Mouse (Mus musculus) fibroblast of lung, adult 2 months (primary cell): ENCODE measurements around the gene Cfap221.

Source experiments
- DNase-seq: peaks from one replicate; pipeline ENCODE4 v3.0.0-alpha.2; 2011; ENCODE audit warnings: low read depth

Gene Cfap221

DNA sequence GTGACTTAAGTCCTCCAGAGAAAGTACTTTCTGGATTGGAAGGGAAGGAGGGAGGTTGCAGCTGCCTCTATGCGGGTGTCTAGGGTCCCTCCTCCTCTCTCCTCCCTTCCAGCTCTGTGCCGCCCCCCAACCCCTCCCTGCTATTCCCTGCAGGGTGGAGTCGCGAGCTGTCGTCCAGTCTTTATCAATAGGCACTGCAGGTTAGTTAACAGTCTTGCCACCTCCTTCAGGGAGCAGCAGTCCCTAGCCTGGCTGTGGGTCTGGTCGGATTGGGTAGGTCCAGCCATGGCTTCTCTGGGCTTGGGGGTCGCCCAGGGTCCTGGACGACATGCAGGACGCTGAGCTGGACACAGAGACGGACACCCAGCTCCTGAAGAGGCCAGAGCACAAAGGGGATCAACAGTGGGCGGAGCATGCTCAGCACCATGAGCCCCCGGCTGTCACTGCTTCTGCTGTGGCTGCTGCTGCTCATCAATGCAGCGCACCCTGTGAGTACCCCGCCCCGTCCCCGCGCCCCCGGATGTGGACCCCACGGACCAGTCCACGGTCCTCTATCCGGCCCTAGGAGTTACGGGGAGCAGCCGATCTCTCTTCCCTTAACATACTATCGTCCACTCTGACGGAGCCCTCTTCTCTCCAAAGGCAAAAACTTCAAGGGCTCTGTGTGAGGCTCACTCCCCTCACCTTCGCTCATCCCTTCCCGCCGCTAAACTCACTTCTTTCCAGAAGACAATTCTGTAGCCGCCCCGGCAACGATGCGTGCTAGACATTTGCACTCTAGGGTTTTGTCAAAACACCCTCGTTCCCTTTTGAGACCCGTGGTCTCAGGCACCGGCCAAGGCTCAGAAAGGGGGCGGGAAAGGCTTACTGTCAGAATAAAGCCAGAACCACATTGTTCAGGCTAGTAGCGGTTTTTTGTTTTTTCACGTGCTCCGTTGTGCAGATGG, 10.1 kb upstream of the Cfap221 start, which contains the start of gene Sctr:
Gene Sctr, plus strand, starts transcription at position 51 of the 947 bp plus-strand sequence.
- DNase-seq = no peak

DNA sequence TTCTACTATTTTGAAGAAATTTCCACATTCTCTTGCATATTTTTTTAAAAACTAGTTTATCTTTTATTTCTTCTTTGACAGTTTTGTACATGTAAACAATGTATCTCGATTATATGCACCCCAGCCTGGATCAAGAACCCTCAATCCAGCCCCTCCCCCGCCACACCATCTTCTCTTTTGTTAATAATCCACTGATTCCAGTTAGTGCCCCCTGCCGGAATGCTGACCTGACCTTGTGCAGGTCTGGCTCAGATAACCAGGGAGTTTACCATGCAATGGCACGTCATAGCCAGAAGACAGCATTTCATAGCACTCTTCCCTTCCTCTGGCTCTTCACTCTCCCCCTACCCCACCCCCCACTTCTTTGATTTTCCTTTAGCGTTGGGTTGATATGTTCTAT, 610 bp upstream of the Cfap221 start:
- DNase-seq = no peak

DNA sequence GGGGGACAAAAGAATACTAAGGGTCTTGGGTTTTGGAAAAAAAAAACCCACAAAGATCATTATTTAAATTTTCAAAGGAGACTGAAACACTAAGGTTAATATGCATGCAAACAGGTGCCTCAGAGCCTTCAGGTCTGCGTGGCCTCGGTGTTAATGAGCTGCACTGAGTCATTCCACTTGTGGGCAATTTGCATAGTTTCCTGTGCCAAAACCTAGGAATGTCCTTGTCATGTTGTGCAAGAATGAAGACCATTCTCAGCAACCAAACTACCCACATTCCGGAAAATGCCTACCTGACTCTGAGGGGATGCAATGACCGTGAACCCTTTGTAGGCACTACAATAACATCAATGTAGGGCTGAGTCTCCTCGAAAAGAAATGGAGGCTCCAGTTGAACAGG, 10.5 kb downstream of the Cfap221 start:
- DNase-seq = no peak

DNA sequence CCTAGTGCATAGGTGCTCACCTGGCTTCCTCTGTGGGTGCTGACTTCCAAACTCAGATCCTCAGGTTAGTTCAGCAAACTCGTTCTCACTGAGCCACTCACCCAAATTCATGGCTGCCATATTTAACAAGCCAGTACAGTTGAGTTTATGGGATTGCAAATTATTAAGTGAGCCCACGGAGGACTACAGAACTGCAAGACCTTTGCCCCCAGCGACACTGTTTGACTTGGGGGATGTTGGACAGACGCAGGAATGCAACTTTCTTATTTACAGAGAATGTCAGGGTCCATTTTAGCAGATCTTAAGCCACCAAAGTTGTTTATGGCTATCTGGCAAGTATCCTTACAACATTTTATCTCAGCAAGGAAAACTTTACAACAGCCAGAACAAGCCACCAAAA, 21.9 kb downstream of the Cfap221 start:
- no peak for DNase-seq

DNA sequence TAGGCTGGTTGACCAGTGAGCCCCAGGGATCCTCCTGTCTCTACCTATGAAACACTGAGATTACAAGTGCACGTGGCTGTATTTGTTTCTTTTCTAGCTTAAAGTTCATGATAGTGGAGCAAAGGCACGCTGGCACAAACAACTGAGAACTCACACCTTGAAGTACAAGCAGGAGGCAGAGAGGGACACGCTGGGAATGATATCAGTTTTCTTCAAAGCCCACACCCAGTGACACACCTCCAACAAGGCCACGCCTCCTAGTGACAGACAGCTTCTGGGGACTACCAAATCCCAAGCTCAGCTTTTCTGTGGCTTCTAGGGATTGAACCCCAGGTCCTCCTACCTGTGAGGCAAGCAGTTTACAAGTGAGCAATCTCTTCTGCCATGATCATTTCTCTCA, 23.9 kb downstream of the Cfap221 start:
- no peak for DNase-seq

DNA sequence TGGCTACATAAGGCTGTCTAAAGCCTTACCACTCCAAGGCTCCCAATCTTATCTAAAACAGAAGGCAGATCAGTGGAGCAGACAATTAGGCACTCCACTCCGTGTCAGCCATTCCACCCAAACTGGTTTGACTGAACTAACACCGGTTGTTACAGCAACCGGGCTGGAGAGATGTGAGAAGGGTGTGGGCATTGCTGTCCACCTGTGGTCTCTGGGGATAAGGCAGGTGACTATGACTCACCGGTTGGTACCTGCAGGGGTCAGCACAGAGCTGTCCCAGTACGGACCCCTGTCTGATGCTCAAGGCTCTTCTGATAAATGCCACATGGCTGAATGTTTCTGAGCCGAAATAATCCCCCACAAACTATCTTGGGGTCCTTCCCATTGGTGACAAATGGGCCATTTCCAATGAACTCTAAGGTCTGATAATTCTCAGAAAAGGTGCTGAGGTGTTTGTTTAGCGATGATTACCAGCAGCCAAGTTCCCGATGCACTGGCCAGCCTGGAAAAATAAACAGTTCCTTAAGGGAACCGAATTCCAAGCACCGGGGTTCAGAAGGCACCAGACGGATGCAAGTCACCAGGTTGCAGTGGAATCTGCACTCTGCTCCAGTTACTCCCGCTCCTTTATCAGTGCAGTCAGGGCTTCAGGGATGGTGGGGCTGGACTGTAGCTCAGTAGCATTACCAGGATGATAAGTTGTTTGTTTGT, 31.1 kb downstream of the Cfap221 start:
- DNase-seq = no peak

DNA sequence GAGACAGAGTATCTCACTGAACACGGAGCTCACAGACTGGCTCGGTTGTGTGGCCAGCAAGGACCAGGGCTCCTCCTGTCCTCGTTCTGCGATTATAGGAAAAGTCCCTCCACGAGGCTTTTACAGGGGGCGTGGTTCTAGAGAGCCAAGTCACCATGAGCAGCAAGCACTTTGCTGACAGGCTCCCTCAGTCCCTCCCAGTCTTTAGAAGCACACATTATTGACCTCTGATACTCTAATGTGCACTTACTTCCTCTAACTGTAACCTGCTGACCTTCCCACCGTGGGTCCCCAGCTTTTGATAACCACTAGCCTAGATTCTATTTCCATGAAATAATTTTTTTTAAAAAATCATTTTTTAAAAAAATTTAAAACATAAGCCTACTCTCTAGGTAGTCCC, 37.1 kb downstream of the Cfap221 start:
- no peak for DNase-seq

DNA sequence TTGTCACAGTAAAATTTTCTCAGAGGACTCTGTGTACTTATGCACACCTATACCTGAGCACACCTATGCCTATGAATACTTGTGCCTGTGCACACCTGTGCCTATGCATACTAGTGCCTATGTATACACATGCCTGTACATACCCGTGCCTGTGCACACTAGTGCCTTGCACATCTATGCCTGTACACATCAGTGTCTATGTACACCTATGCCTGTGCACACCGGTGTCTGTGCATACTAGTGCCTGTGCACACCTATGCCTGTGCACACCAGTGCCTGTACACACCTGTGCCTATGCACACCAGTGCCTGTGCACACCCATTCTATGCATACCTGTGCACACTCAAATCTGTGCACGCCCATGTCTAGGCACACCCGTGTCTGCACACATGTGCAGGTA, 37.6 kb downstream of the Cfap221 start:
- no peak for DNase-seq

DNA sequence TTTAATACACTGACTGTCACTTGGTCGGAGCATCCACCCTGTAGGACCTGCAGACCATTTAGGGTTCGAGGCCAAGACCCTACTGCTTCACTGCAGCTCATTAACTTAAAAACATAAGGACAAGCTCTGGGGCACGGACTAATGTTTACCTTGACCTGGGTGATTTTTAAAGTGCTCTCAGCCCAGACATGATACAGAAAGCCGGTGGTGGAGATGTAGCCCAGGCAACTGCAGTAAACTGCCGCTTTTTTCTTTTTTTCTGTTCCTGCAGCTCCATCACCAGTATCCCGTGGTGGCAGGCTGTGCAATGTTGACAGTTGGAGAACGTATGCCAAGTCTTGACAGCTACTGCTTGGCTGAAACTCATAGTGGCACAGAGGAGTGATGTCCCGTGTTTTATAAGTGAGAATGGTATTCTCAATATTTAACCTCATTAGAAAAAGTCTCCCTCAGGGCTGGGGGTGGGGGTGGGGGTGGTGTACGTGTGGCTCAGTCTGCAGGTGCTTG, 39.3 kb downstream of the Cfap221 start:
- DNase-seq = no peak

DNA sequence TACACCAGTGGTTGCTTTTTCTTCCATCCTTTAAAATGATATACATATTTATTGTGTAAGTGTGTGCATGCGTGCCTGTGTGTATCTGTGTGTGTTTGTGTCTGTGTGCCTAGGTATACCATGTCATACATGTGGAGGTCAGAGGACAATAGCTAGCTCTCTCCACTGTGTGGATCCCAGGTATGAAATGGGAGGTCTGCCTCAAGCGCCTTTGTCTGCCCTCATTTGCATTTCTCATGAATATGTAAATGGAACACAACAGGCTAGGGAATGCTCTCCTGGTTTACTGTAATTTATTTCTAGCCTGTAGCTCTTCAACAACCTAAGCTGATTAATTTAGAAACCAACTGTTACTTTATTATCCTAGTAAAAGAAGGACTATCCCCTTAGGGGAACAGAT, 42.4 kb downstream of the Cfap221 start:
- DNase-seq = no peak

DNA sequence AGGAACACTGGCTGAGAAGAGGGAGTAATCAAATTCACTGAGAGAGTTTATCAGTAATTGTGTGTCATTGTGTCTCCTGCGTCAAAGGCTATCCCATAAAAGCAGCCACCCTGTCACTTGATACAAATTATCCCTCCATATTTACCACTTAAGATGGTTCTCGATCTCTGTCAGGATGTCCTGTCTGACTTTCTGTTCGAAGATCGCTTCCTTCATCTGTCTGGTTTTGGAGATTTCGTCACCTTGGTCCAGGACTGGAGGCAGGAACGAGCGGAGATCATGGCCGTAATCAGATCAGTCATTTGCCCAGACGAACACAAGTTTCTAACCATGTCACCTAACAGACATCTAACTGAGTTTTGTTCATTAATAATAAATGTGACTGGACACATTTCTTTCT, 43.6 kb downstream of the Cfap221 start:
- no peak for DNase-seq

DNA sequence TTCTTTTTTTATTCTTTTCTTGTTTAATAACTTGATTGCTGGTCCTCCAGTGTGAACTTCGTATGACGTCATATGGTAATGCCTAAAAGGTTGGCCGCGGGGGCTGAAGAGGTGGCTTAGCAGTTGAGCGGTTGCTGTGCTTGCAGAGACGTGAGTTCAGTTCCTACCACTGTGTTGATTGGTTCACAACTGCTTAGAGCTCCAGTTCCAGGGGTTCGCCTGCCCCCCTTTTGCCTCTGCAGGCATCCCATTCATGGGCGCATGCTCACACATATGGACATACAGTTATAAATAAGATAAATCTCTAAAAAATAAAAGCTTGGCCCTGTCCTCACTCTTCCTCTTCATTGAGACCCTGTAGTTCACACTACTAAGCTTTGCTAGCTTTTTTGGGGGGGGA, 46.9 kb downstream of the Cfap221 start:
- no peak for DNase-seq

DNA sequence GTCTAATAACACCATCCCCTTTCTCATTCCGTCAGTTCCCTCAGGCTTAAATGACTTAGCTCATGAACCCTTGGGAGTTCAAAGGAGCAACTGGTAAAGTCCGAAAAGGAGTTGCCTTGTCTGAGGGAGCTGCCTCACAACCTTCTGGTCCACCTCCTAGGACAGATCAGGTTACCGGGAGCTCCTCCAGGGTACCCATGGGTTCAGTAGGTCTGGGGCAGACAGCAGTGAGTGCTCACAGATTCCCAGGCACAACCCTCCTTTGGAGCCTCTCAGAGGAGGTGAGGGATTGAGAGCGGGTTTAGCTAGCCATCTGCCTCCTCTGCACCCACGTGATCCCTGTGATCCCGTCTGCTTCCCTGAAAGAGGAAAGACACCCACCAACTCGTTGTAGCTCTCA, 60.2 kb downstream of the Cfap221 start:
- DNase-seq = no peak

DNA sequence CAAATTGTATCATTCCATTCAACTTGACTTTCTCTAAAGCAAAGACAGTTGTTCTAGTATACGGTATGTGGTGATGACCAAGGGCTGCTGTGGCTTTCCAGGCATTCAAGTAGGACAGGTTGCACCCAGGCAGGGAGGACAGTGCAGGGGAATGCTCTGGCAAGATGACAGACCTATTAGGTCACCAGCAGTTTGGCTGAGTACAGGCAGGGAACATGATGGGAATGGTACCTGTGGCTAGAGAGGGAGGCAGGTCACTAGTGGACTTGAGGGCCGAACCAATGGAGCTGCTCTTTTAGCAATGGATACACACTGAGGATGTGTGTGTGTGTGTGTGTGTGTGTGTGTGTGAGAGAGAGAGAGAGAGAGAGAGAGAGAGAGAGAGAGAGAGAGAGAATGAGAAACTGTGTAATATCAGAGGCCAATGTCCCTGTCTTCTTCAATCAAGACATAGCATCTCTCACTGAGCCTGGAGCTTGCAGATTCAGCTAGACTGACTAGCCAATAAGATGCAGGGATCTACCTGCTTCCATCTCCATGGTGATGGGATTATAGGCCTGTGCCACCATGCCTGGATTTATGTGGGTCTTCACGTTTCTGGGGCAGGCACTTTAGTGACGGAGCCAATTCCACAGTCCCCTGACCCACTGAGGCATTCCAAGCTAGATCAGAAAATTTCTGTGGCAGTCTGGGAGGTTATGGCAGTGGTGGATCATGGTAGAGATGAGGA, 65.4 kb downstream of the Cfap221 start:
- DNase-seq = no peak

DNA sequence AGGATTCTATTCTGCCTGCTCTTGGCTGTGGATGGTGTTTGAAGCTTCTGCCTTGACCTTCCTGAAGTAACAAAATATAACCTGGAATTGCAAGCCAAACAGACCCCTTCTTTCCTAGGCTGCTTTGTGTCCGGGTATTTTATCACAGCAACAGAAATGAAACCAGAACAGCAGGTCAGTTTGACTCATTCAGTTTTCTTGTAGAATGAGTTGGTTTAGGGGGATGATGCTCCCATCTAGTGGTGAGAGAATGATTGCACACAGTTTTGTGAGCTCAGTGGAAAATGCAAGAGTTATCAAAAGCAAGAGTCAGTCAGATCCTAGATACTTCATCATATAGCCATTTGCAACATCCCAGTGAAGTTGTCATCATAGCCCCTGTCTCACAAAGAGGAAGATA, 67.3 kb downstream of the Cfap221 start:
- peak; percentile 42 for DNase-seq

DNA sequence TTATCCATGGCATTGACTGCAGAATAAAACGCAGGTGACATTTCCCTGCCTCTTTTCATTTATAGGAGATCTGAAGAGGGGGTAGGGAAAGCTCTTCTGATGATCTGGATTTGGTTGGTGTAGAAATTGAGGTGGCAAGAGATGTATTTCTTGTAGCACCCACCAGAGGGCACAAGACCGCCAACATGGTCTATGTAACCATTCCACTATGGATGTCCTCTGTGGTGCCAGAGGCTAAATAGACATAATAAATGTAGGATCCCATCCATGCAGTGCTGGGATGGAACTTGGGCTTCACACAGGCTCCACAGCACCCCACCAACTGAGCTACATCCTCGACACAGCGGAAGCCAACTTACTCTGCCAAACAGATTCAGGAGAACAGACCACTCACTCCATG, 77.7 kb downstream of the Cfap221 start:
- no peak for DNase-seq

DNA sequence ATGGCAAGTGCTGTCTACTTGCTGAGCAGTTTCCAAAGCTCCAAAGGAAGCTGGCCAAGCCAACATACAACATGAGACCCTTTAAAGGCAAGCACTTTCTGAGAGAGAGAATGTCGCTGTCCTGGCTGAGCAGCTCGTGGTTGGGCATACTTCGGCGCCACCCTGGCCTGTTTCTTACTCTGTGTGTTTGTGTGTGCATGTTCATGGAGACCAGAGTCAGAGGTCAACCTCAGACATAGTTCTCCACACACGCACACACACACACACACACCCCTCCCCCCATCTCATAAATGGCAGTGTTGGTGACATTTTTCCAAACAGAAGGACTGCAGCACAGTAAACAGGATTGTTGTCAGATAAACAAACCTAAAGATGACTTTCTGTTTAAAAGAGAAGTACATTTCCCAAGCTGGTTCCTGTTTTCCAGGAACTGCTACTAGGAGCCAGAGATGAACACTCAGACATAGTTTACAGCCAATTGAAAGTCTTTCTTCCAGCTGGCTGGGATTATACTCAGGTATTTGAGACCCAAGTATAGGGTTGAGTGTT, 80.1 kb downstream of the Cfap221 start:
- no peak for DNase-seq

DNA sequence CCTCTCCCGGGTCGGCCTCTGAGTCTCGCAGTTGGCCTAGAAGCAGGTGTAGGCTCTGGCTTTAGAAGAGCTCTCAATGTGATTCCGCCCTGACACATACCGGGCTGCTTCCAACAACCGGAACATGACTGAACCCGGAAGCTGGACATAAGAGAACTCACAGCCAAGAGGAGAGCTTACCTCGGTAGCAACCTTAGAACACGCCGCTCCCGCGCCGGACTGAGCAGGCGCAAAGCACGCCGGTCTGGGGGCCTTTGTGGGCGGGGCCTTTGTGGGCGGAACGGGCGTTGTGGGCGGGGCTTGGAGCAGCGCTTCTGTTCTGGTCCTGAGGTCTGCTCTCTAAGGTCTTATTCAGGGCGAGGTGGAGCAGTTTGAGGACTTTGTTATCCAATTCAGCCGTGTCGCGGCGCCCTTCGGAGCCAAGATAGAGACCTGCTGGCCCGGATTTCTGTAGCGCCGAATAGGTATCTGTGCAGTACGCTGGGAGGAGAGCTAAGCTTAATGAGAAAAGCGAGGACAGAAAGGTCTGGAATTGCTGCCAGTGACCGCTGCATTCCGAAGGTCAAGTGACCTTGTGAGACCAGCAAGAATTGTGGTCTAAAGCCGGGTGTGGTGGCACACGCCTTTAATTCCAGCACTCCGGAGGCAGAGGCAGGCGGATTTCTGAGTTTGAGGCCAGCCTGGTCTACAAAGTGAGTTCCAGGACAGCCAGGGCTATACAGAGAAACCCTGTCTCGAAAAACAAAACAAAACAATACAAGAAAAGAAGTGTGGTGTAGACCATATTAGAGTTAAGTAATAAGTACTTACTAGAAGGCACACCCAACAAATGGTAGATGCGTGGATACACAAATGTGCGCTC, 83.8 kb downstream of the Cfap221 start, which contains the start of gene Tmem177:
Gene Tmem177, minus strand, starts transcription at position 256 of the 862 bp plus-strand sequence.
- peak; percentile 64 for DNase-seq

DNA sequence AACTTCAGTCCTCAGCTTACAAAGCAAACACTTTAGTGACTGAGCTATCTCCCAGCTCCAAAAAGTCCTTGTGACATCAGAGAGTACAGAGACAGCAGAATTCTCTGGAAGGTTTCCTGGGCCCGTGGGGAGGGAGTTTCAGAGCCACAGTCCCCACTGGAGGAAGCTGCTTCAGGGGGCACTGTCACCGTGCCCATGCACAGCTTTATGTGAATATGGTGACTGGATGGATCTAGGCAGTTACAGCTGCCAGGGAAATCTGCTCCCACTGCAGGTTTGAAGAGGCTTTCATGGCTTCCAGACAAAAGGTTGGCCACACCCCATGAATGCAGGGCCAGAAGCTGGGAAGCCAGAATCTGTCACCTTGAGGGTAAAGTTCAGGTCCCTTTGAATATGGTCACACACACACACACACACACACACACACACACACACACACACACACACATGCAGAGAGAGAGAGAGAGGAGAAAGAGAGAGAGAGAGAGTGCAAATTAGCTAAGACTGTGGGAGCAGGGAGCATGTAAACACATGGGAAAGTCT, 89.8 kb downstream of the Cfap221 start:
- no peak for DNase-seq

DNA sequence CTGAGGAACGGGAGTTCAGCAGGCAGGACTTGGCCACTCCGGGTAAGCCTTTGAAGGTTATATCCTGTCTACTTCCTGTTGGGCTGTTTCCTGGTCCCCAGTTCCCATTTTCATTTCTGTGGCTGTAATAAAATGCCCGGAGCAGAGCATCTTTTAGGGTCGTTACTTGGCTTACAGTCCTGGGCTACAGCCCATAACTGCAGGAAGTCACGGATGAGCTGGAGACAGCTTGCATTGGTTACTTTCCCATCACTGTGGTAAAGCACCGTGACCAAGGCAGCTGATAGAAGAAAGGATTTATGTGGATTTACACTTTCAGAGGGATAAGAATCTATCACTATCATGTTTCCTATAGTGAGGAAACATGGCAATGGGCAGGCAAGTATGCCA, 93.8 kb downstream of the Cfap221 start:
- no peak for DNase-seq
